Mouse (Mus musculus): ENCODE data around the gene Slc5a5. TPM values are rescaled to one million over a fixed set of nuclear protein-coding genes. Genes with fewer than 3 reads are reported as not detected.

Slc5a5 gene
- polyA plus RNA-seq (2017; shearing (Covaris generic)), result not detected

DNA sequence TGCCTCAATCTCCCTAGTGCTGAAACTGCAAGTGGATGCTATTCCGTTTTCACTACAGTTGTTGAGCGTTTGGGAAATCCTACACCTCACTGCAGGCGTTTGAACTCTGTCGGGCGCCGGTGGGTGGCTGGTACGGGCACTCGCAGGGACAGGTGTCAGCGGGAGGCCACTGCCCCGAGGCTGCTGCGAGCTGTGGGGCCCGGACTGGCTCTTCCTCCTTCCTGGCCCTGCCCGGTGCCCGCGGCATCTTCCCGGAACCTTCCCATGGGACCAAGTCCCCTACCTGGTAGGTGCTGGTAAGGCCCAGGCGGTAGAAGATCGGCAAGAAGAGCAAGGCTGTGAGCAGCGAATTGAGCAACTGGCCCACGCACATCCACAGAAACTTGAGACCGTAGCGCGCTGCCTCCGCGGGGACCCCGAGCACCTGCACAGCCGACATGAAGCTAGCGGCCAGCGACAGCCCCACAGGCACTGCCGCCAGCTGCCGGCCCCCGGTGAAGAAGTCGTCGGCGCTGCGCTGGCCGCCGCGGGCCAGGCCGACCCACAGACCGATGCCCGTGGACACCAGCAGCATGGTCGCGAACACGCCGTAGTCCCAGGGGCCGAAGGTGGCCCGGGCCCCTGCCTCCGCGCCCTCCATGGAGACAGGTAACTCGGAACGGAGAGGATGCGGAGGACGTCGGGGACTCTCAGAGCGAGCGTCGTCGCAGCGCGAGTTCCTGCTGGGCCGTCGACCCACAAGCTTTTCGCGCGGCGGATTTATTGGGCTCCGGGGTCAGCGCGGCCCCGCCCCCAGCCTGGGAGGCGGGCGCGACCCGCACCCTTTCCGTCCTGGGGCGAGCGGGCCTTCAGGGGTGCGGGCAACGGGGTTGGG, at the start of gene Slc5a5:
Gene Slc5a5, minus strand, starts transcription at position 736 of the 874 bp plus-strand sequence.
- ATAC-seq, result no peak

DNA sequence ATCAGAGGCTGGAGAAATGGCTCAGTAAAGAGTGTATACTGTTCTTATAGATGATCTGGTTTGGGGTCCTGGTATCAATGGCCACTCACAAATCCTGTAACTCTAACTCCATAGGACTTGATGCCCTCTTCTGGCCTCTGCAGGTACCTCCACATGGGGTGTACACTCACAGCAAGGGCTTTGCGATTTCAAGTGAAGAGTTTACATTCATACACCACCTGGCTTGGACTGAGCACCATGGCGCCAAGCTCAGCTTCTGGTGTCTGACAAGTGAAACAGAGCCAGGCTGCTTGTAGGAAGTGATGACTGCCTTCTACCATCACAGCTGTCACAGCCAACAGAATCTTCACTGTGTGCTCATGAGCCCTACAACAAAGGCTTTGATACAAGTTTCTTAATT, 48.9 kb upstream of the Slc5a5 start:
- no peak for ATAC-seq

DNA sequence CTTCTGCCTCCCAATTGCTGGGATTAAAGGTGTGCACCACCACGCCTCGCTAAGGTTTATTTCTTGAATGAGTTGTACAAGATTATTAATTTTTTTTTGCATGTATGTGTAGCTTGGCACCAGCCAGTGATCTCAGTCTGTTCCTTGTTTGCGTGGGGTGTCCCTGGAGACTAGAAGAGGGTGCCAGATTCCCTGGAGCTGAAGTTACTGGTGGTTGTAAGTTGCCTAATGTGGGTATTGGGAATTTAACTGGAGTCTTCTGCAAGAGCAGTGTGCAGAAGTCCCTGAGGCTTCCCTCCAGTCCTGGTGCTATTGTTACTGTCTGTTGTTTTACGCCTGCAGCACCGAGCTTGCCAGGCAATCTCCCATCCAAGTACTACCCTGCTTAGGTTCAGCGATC, 44.6 kb upstream of the Slc5a5 start:
- ATAC-seq, result no peak

DNA sequence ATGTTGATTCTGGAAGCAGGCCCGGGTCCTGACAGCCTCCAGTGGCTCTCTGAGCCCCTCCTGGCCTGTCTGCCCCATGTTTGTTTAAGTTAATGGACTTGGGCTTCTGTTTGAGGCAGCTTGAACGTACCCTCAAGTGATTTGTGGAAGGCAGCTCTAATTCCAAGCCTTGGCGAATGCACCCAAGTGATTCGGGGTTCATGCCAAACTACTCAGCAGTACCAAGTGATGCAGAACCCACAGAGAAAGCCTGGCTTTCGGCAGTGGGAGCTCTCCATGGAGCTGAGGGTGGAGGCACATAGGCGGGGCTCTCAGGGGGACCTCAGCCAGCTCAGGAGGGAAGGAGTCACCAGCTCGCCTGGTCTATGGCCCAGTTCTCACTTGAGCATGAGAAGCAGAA, 42.2 kb upstream of the Slc5a5 start:
- ATAC-seq, result no peak

DNA sequence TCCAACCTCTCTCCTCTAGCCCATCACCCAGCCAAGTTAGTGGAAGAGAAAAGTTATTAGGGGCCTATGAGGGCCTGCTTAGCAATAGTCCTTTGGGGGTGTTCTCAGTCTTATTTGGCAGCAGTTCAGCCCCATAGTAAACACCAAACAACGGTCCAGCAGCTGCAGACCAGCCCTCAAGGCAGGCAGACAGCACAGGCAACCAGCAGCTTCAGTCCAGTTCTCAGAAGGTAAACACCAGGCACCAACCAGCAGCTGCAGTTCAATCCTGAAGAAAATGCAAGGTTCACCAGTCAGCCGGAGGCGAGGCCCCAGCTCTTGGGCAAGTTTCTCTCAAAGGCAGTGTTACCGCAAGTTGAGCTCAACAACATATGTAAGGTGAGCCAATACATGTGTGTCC, 40.5 kb upstream of the Slc5a5 start:
- no peak for ATAC-seq

DNA sequence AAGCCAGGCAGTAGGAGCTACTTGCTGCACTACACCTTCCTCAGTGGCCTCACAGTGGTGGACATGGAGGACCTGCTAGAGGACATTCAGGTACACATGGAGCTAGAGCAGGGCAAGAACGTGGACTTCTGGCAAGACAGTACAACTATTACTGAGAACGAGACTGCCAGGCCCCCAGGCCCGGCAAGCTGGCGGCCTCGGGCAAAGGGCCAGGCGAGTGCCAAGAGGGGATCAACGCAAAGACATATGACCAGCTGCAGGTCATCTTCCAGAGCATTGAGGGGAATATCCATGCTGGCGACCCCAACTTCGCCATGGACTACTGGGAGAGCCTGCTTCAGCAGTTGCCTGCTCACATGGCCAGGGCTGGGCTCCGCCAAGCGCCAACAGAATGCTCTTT, 39.2 kb upstream of the Slc5a5 start:
- ATAC-seq, result no peak

DNA sequence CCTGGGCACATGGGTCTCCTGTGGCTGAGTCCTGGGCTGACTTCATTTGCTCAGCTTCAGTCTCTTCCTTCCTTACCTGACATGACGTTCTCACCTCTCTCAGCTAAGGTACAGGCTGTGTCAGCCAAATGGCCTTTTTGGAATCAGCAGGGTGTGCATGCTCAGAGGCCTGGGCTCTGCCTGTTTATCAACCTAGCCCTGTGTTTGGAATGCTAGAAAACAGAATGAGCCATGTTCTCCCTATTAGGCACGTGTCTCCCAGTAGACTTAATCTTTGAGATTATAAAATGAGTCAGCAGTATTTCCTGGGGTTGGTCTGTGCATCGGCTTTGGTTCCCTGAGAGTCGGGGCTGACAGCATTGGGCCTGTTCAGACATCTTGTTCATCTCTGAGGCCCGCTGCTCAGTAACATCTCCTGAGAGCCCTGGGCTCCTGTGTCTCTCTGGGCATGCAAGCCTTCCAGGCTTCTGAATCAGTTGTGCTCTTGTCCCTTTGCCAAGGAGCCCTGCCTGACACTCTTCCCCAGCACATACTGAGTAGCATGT, 36.3 kb upstream of the Slc5a5 start:
- ATAC-seq, result no peak

DNA sequence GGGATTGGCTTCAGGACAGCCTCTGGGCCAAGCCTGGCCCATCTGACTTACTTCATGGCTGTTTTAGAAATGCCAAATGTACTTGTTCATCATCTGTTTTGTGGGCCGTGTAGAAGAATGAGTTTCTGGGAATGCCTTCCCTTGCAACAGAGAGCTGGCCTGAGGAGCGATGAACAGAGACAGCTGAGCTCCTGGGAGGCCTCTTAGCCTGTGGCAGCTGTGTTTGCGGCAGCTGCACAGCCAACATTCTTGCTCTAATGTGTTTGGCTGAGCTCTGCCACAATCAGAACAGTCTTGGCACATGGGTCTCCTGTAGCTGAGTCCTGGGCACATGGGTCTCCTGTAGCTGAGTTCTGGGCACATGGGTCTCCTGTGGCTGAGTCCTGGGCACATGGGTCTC, 35.5 kb upstream of the Slc5a5 start:
- no peak for ATAC-seq

DNA sequence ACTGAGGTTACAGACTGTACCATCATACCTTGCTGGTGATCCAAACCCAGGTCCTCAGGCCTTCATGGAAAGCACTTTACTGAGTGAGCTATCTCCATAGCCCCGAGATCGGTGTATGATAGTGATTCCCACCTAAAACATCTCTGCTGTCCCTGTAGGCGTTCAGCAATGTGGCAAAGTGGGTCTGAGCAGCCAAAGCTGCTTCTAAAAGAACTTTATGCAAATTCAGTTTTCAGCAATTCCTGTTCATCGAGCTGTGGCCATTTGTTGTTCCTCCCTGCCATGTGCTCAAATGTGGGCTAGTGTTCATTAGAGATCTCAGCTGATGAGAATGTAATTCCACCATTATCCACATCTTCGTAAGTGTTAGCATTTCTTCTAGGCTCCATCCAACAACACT, 33.8 kb upstream of the Slc5a5 start:
- ATAC-seq, result no peak

DNA sequence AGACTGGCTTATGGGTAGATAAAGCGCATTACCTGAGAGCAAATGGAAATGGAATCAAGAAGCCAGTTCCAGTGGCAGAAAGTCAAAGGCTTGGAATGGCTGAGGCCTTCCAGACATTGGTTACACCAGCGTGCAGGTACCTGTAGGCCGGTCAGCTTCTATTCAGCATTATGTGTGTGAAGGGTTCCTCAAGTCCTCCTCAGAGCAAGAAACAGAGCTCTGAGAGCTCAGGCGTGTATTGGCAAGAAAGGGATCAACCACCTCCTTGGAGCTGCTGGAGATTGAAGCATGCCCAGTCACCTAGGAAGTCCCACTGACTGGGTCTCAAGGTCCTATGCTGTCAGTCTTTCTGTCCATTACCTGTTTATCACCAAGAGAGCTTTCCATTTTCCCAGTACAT, 33.2 kb upstream of the Slc5a5 start:
- ATAC-seq, result no peak

DNA sequence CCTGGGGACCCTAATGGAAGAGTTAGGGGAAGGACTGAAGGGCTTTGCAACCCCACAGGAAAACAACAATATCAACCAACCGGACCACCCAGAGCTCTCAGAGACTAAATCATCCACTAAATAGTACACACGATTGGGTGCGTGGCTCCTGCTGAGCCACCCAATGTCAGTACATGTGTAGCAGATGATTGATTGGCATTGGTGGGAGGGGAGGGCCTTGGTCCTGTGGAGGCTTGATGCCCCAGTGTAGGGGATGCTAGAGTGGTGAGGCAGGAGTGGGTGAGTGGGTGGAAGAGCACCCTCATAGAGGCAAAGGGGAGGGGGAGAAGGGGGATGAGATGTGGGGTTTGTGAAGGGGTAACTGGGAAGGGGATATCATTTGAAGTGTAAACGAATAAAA, 31.6 kb upstream of the Slc5a5 start:
- ATAC-seq, result no peak

DNA sequence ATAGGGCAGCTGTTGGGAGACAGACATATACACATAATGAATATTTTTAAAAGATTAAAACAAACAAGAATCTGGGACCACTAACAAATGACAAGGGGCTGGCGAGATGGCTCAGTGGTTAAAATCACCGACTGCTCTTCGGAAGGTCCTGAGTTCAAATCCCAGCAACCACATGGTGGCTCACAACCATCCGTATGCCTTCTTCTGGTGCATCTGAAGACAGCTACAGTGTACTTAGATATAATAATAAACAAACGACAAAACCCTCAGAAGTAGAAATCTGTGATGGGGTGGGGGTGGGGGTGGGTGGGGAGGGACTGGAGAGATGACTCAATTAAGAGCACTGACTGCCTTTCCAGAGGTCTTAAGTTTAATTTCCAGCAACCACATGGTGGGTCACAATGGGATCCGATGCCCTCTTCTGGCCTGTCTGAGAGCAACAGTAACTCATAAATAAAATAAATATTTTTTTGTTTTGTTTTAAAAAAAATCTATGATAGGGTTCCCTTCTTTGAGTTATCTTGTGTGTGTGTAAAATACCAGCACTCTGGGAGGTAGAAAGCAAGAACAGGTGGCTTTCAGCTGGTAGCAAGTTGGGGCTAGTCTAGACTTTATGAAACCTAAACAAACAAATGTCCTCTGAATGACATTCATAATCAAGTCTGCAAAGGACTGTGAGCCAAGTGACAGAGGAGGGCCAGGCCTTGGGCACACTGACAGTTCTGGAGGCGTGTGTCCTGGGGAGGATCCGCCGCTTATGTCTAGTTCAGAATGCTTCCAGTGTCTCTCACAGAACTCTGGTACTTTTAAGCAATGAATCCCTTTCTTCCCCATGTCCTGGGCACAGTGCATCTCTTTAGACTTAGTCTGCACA, 27.7 kb upstream of the Slc5a5 start:
- no peak for ATAC-seq

DNA sequence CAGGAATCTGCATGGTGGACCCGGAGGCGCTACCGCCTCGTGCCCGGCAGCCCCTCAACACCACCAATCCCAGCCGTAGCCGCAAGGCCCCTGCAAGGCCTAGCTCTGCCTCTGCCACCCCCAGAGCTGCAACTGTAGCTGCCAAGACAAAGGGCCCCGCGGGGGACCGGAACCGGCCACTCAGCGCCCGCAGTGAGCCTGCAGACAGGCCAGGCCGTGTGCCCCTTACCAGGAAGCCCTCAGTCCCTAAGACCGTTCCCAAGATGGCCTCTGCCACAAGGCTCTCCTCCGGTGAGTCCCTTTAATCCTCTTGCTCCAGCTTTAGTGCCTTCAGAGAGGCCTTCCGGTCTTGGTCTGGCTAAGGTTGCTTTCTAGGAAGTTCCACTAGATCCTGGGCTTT, 22.1 kb upstream of the Slc5a5 start:
- no peak for ATAC-seq

DNA sequence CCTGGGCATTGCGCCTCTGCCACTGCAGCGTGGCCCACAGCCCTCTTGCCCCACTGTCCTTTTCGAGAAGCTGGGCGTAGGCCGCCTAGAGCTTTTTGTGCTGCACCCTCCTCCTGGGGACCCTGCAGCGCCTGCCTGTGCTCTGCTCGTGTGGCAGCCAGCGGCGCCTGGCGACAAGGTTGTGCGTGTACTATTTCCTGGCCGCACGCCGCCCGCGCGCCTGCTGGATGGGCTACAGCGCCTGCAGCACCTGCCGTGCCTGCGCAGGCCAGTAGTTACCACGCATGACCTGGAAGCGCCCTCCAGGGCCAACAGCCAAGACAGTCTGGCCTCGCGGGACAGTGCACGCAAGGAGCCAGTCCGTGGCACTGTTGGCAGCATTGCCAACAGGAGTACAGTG, 21.0 kb upstream of the Slc5a5 start:
- ATAC-seq, result no peak

DNA sequence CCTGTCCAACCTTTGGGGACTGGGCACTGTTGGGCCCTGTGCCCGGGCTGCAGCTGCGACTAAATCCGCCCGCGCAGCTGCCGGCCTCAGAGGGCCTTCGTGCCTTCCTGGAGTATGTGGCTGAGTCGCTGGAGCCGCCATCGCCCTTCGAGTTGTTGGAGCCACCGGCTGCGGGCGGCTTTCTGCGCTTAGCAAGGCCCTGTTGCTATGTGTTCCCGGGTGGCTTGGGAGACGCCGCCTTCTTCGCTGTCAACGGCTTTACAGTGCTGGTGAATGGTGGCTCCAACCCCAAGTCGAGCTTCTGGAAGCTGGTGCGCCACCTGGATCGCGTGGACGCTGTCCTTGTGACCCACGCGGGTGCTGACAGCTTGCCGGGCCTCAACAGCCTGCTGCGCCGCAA, 20.4 kb upstream of the Slc5a5 start:
- ATAC-seq, result no peak

DNA sequence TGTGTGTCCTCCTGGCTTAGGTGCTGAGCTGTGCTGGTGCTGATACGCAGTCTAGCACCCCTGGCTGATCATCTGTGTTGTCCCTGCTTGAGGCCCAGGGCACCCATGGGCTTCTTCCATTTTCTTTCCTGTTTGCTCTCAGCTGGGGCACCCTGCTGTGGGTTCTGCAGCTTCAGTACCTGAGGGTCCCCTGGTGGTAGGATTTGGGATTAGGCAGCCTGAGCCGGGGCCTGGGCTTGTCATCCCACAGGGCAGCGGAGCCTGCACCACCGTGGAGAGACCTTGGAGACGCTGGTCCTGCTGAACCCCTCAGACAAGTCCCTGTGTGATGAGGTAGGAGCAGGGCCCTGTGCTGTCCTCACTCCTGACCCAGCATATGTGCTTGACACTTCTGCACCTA, 19.0 kb upstream of the Slc5a5 start:
- ATAC-seq, result no peak

DNA sequence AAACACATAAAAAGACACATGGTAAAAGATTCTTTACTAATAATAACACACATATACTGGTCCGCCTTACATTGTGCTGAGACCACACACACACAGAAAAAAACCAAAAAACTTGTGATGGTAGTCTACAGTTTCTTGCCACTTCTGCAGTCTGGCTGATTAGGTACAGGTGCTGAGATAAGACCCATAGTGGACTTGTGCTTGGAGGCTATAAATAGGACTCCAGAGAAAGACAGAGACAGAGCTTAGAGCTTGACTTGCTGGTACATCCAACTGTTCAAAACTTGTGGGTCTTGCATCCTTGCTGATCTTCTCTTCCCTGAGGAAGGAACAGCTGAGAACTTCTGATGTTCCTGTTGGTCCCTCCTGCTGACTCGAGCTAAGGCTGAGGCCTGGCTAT, 15.0 kb upstream of the Slc5a5 start:
- no peak for ATAC-seq

DNA sequence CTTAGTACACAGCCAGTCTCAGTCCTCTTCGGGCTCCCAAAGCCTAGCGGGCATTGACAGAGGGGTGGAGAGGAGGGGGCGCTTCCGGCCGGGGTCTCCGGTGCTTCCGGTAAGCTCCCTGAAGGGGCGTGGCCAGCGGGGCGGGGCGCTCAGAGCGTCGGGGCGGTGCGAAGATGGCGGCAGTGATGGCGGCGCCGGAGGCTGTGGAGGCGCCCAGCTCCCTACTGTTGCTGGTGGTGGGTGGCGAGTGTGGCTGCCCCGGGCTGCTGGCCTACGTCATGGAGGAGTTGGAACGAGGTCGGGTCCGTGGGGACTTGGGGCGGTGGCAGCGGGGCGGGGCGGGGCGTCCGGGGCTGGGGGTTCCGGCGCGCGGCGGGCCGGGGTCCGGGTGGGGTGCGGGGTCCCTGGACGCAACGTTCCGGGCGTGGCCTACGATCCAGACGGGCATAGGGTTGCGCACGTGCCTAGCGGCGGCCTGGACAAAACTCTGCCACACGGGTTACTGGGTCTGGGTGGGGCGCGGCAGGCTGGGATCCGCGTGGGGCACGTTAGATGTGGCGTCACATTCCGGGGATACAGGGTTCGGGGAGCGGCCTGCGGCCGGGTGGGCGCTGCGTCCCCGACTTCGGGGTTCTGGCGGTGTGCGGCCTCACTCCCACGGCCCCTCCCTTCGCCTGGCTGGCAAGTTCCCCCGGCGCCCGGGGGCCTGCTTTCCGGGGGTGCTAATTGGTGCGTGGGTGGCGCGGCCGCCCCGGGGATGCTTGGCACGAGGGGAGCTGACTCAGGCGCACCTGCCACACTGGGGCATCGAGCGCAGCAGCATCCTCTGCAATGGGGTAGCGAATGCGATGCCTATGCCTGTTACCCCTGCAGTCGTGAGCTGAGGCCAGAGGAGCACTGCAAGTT, 13.5 kb upstream of the Slc5a5 start, which contains the start of gene Map1s:
Gene Map1s, plus strand, starts transcription at position 102 of the 906 bp plus-strand sequence.
- ATAC-seq, result peak; percentile 74

DNA sequence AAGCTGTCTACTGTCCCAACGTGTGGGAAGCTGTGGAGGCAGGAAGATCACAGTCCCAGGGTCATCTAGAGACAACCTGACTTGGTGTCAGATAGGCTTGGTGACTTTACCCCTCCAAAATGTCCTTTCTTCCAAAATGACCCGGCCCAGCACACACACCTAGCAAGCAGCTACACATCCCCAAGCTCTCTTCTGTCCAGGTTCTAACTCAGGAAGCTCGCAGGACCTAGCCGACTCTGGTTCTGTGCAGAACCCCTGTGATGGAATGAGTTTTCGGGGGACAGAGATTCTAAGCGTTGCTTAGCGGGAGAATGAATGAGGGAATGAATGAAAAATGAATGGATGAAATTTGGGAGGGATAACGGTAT, 12.9 kb upstream of the Slc5a5 start:
- no peak for ATAC-seq

DNA sequence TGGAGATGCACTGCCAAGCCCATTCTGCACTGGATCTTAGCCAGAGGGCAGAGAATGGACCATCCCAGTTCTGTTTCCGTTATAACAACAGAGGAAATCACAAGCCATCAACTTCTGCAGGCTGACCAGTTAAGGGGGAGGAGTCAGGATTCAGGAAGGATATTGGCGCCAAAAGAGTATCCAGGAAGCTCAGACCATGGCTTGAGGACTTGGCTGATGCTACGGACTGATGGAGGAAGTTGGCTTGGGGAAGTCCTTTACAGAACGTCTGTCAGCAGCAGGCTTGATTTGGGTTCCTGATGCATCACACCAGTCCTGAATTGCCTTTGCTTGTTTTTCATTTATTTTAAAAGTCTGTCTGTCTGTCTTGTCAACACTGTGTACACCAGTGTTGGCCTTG, 12.0 kb upstream of the Slc5a5 start:
- no peak for ATAC-seq

DNA sequence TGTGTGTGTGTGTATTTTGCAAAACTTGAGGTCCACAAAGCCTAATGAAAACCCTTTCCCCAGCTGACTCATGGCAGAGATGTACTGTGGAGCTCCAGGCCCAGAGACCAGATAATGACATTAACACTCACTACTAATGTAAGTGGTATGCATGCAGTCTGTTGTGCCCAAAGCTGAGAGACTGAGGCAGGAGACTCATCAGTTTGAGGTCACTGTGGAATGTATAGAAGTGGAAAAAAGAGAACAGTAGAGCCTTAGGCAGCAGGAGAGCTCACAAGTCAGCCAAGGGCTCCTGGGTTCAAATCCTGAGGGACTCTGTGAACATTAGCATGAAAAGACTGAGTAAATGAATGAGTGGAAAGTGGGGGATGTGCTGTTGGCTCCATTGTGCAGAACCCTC, 11.0 kb upstream of the Slc5a5 start:
- no peak for ATAC-seq

DNA sequence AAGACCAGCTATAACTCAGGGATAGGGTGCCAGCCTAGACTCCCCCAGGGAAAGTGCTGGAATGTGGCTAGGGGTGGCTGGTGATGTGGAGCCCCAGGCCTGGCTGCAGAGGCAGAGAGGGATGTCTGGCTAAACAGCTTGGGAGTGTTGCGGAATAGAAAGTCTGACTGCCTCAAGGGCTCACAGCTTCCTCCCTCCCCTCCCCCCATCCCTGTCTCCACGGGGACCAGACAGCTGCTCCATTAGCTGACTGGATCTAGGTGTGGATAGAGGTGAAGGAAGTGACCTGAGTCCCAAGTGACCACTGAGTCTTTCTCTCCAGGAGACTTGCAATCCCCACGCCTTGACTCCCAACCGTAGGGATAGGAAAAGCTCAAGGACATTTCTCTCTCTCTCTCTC, 10.6 kb upstream of the Slc5a5 start:
- no peak for ATAC-seq

DNA sequence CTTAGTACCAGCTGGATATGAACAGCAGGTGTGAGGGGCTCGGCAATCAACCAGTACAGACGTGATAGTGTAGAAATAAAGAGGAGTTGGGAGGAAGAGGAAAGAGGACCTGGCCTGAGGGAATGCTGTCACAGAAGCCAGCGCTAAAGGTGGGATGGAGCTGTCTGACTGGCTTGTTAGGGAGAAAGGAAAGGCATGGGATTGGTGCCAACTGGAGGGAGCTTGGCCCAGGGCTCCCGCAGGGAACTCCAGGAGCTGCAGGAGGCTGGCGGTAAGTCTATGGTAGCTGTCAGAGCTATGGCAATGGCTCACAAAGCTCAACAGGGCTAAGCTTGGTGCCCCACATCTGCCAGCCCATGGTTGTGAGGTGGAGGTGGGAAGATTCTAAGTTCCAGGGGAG, 9.7 kb upstream of the Slc5a5 start:
- no peak for ATAC-seq
